In the genomic region with DNA sequence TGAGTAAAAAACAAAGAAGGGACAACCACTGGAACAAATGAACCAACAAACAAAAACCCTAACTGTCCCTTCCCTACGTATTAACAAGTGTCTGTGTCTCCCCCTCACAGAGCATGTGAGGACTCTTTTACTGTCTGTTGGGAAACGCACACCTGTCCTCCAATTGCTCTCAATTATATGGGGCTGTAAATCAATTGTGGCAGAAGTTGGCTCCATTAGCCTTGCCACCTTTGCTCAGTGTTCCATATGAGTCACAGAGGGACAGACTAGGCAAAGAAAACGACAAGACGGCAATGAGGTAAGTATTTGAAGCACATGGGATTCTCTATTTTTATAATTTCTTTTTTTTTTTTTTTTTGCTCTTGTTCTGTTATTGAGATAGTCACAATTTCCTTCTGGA, we compare ENCODE assay signal across 23 mouse cellular contexts.
DNase-seq lines count a peak whose midpoint lies in the region; ATAC-seq lines count a peak whose summit lies in the region.
"Had no signal": no experiment of that assay in that cellular context is flagged by ENCODE, and none has a peak within 500 bp of the region (broad histone marks: within the 10 kb centered on the region; RNA-seq: fewer than 3 reads in every experiment).

No protein-coding gene starts in this region.

- H3K27me3 ChIP-seq in intestine, embryonic 14.5 days (replicated peaks; ENCODE audit: control insufficient read depth, insufficient read depth, low read length): no peaks in the 10 kb centered on the region
- no peaks in the 10 kb centered on the region for H3K27me3 ChIP-seq in intestine, embryonic 16.5 days (replicated peaks; ENCODE audit: control insufficient read depth, insufficient read depth, low read length)
- H3K27me3 ChIP-seq: CH12.LX; embryonic facial prominence, embryonic 12.5 days; forebrain, embryonic 13.5 days; forebrain, embryonic 15.5 days; Patski had no signal

- H3K27ac ChIP-seq in intestine, embryonic 14.5 days (ENCODE audit: low read depth): no peak overlapping the region
- no peak overlapping the region for H3K27ac ChIP-seq in intestine, embryonic 16.5 days (ENCODE audit: low read length)
- H3K27ac ChIP-seq: embryonic facial prominence, embryonic 10.5 days; embryonic facial prominence, embryonic 12.5 days; forebrain, embryonic 13.5 days; forebrain, embryonic 15.5 days had no signal

- H3K4me2 ChIP-seq in intestine, embryonic 14.5 days (ENCODE audit: low read length): 0 out of 2 replicates have a peak overlapping the region, but pooled peaks have one; percentile 11
- H3K4me2 ChIP-seq in intestine, embryonic 16.5 days (ENCODE audit: low read depth, low read length): no peak overlapping the region
- H3K4me2 ChIP-seq: embryonic facial prominence, embryonic 12.5 days; forebrain, embryonic 13.5 days; forebrain, embryonic 15.5 days had no signal

- ATAC-seq in intestine, embryonic 14.5 days (replicated peaks; ENCODE audit: low FRiP score, low TSS enrichment, low read depth): peak; percentile 83
- peak; percentile 95 for ATAC-seq in intestine, embryonic 16.5 days
- ATAC-seq: activated CD4-positive, CD25-positive, alpha-beta regulatory T cell, adult 4 months; CD4-positive, CD25-positive, alpha-beta regulatory T cell, adult 4 months; forebrain, embryonic 13.5 days; forebrain, embryonic 15.5 days; Patski had no signal

- H3K4me3 ChIP-seq in intestine, embryonic 14.5 days (ENCODE audit: low read depth, low read length): no peak overlapping the region
- no peak overlapping the region for H3K4me3 ChIP-seq in intestine, embryonic 16.5 days (ENCODE audit: low read length)
- H3K4me3 ChIP-seq: embryonic facial prominence, embryonic 10.5 days; embryonic facial prominence, embryonic 12.5 days; forebrain, embryonic 13.5 days; forebrain, embryonic 15.5 days had no signal

- no peaks in the 10 kb centered on the region for H3K4me1 ChIP-seq in intestine, embryonic 14.5 days (replicated peaks; ENCODE audit: control insufficient read depth, insufficient read depth, low read length)
- H3K4me1 ChIP-seq in intestine, embryonic 16.5 days (ENCODE audit: control insufficient read depth, insufficient read depth, low read length): no peaks in the 10 kb centered on the region
- H3K4me1 ChIP-seq: embryonic facial prominence, embryonic 10.5 days; embryonic facial prominence, embryonic 12.5 days; forebrain, embryonic 13.5 days; forebrain, embryonic 15.5 days had no signal

- DNase-seq in intestine, embryonic 14.5 days (ENCODE audit: low spot score): no peak
- DNase-seq in large intestine, adult 2 months (ENCODE audit: low read depth, low spot score): peak; percentile 91
- no peak for DNase-seq in layer of hippocampus, postnatal 25 days (ENCODE audit: extremely low spot score in 1 of 2, low spot score in 1 of 2)
- DNase-seq in ovary, adult 18-20 months (ENCODE audit: low spot score): no peak
- DNase-seq: adrenal gland, adult 8-10 months; adrenal gland, postnatal 14 days; adrenal gland, postnatal 36 days; B cell, adult 2 months; cerebellum, adult 11-12 months; cerebellum, adult 2 months; cerebellum, adult 9-10 months; cerebellum, postnatal 10 days; cerebellum, postnatal 25 days had no signal

- WGBS in intestine, embryonic 14.5 days: 50% methylated on average over 4 of the region's 4 CpGs
- WGBS in intestine, embryonic 16.5 days: 41% methylated on average over 4 of the region's 4 CpGs
- 25% methylated on average over 4 of the region's 4 CpGs for WGBS in large intestine, adult 2 months

- H3K9me3 ChIP-seq in intestine, embryonic 14.5 days (ENCODE audit: control insufficient read depth, low read length): no peaks in the 10 kb centered on the region
- no peaks in the 10 kb centered on the region for H3K9me3 ChIP-seq in intestine, embryonic 16.5 days (ENCODE audit: control insufficient read depth, low read length)
- H3K9me3 ChIP-seq: embryonic facial prominence, embryonic 10.5 days; embryonic facial prominence, embryonic 12.5 days; forebrain, embryonic 13.5 days; forebrain, embryonic 15.5 days; G1E had no signal

- no peak overlapping the region for H3K9ac ChIP-seq in intestine, embryonic 14.5 days (ENCODE audit: low read length)
- H3K9ac ChIP-seq in intestine, embryonic 16.5 days (ENCODE audit: low read depth, low read length): no peak overlapping the region
- H3K9ac ChIP-seq: embryonic facial prominence, embryonic 12.5 days; forebrain, embryonic 13.5 days; forebrain, embryonic 15.5 days had no signal

- H3K36me3 ChIP-seq in intestine, embryonic 14.5 days (ENCODE audit: control insufficient read depth, insufficient read depth, low read length): no peaks in the 10 kb centered on the region
- H3K36me3 ChIP-seq in intestine, embryonic 16.5 days (ENCODE audit: control insufficient read depth, insufficient read depth, low read length): no peaks in the 10 kb centered on the region
- H3K36me3 ChIP-seq: embryonic facial prominence, embryonic 10.5 days; embryonic facial prominence, embryonic 12.5 days; forebrain, embryonic 15.5 days; G1E had no signal
